Mouse (Mus musculus) kidney, postnatal 14 days (tissue): Measurements from ENCODE around the gene Armh3.

Source experiments
- DNase-seq: peaks from one replicate; pipeline ENCODE4 v3.0.0; 2022; ENCODE audit warnings: mixed read lengths

Gene Armh3

DNA sequence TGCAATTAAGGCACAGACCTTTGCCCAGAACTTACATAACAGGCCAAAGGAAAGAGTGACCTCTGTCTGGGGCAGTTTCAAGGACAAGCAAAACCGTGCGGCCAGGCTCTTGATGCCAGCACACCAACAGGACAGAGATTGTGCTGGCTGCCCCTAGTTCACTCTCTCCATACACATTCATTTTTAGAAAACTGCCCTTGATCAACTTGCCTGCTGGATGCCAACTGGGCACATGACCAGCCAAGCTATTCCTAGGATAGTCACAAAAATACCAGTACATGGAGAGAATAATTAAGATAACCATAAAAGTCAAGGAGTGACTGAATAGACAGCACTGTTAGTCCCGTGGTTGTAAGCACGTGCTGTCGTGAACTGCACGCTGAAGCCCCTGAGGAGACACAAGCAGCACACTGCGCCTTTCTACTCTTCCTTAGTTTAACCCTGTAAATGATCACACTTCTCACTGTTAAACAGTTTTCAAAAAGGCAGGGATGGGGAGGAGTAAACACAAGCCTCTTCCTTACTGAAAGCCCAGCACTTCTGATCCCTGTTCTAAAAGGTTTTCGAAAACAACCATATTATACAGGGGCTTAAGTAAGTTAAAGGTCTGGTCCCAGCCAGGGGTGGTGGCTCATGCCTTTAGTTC lies 95.8 kb downstream of the Armh3 start:
- peak; percentile 38 for DNase-seq

DNA sequence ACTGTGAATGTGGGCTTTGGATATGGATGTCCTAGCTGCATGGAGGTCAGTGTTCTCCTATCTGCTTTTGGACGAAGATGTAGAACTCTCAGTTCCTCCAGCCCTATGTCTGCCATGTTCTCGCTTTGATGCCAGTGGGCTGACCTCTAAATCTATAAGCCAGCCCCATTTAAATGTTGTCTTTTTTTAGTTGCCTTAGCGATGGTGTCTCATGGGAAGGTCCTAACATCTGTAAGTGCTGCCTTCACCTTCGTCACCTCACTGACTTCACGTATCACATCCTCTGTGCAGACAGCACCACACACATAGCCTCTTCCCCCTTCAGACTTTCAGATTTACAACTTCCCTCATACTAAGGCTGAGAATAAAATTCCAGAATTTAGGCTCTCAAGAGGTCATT lies 97.5 kb downstream of the Armh3 start:
- no peak for DNase-seq

DNA sequence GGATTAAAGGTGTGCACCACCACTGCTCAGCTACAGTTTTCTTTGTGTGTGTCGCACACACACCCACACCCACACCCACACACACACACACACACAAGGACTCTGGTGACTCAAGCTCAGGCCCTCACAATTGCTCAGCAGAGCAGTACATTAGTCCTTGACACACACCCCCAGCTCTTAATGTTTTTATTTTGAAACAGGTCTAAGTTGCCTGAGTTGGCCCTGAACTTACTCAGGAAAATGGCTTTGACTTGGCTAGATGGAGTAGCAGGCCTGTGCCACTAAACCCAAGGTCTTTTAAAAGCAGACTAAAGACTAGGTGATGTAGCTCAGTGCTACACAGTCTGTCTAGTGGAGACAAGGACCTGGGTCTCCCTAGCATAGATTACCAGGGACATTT lies 102.6 kb downstream of the Armh3 start:
- no peak for DNase-seq

DNA sequence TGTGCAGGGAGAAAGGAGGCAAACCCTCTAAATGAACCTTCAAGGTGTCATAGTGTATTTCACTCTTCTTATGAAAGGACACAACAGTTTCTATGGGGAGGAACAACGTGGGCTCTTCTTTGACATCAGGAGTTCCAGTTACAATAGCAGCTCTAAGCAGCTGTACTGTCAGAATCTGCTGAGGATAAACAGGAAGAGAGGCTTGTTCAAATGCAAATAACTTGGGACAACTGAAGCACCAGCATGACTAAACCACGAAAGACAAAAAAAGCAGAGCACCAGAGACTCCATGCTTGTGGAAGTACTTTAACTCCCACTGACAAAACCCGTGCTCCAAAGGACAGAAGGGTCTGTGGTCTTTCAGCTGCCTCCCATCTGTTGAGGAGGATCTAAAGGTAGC lies 116.2 kb downstream of the Armh3 start:
- no peak for DNase-seq

DNA sequence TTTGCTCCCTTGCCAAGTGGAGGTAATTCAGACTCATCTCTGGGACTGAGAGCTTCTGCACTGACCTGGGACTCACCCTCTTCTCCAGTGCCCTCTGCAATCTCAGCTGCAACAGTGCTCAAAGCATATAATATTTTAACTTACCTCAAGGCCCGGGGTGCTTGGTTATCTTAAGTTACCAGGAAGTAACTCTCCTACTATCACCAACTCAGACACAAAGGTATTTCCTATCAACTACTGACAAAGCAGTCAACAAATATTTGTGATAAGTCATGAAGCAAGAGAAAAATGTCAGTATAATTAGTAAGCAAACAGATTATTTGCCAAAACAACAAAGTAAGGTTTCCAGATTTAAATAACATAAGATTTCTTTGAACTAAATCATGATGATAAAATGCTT lies 125.0 kb downstream of the Armh3 start:
- no peak for DNase-seq

DNA sequence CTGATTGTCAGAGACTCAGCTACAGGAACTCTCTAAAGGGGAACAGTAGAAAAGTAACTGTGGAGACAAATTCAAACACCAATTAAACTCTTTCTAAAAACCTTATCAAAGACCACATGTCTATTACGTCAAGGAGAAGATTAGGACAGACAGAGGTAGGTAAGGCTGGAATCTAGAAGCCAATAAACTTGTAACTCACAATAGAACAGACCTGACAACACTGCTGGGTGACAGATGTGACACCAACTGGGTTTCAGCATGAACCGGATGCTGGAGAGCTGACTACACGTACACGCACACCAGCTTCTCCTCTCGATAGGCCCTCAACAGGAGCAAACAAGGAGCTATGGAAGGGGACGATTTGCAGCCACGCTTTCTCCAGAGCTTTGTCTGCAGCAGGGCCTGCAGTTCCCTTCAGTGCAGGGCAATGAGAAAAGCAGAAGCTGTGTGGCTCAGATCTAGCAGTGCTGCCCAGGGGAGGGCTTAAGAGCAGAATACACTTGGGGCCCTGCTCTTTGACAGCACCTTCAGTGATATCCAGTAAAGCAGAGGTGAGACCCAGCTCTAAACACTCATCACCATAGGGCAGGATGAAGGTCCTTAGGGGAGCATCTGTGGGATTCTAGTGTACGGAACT lies 142.9 kb downstream of the Armh3 start:
- no peak for DNase-seq

DNA sequence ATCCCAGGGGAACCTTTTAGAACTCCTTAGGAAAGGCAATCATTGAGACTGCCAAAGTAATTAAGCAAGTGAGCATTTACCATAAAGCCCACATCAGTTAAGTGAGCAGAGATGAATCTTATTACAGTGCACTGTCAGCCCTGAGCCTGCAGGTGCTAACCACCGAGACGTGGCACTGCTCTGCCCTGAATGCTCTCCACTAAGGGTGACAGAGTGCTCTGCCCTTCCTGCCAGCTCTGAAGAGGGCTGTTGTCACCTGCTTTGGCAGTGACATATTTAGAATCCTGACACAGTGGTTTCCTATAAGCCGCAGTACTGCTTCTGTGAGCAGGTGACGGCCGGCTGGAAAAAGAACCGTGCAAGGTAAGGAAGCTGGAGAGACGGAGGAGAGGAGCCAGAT lies 143.8 kb downstream of the Armh3 start:
- DNase-seq, result no peak

DNA sequence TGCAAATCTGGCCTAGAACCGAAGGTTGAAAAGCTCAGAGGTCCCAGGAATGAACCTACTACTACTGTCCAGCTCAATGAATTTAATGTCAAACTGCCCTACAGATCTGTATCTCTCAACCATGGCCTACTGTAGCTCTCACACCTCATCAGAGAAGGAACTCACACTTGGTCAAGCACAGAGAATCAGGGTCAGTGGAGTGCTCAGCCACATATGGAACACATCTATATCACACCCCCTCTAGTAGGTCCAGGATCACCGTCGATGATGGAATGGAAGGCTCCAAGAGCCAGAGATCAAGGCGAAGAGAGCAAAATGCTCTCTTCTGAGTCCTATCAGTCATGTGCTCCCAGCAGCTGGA lies 150.6 kb downstream of the Armh3 start:
- DNase-seq, result no peak

DNA sequence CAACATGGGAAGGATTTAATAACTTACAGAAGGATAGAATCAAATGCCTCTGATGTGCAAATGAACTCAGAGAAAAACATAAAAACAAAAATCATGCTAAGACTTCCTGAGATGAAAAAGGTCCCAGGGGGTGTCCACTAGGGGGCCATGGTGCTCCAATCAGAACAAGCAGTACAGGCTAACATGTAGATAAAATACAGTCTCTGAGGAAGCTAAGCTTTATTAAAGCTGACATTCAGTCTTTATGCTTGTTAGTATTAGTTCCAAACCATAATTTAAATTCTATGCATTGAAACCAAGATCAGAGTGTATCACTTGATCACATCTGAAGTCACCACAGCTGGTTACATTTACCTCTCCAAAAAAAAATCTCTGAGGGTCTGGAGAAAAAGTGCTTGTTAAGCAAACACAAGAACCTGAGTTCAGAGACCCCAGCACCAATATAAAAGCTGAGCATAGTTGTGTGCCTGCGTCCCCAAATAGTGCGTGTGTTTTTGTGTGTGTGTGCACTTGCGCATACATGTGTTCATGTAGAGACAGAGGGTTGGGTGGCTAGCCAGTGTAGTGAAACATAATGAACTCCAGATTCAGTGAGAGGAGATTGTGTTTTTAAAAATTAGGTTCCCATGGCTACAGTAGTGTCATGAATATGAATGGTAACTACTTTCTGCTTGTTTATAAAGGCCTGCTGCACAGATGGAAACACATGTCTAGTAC lies 151.1 kb downstream of the Armh3 start:
- no peak for DNase-seq

DNA sequence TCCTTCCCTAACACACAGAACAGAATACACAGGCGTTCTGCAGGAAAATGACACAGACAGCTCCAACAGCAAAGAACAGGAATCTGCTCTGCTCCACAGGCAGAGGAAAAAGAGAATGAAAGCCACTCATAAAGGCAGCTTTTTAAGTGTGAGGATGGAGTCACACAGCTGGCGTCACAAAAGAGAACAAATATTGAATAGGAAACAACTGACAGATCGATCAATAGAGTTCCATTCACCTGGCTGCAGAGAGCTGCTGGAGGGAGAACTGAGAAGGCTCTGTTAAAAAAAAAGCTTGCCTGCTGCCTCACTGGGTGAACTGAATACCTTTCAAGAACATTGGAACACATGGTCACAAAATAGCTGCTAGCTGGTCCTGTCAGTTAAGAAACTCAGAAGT lies 154.1 kb downstream of the Armh3 start:
- no peak for DNase-seq

DNA sequence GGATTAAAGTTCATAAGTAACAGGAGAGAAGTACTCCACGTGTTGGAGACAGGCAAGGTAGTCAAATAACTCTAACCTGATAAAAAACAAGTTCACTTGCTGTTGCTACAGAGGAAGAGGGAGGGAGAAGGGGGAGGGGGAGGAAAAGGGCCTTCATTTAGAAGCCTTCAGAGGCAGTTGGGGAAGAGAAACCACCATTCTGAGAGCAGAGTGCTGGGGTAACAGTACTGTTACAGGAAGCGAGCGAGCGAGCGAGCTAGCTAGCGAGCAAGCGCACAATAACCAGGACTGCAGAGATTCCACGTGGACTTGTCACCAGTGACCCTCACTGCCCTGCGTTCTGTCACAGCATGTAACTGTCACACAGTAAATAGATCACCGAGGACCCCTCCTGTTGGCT lies 154.9 kb downstream of the Armh3 start:
- no peak for DNase-seq

DNA sequence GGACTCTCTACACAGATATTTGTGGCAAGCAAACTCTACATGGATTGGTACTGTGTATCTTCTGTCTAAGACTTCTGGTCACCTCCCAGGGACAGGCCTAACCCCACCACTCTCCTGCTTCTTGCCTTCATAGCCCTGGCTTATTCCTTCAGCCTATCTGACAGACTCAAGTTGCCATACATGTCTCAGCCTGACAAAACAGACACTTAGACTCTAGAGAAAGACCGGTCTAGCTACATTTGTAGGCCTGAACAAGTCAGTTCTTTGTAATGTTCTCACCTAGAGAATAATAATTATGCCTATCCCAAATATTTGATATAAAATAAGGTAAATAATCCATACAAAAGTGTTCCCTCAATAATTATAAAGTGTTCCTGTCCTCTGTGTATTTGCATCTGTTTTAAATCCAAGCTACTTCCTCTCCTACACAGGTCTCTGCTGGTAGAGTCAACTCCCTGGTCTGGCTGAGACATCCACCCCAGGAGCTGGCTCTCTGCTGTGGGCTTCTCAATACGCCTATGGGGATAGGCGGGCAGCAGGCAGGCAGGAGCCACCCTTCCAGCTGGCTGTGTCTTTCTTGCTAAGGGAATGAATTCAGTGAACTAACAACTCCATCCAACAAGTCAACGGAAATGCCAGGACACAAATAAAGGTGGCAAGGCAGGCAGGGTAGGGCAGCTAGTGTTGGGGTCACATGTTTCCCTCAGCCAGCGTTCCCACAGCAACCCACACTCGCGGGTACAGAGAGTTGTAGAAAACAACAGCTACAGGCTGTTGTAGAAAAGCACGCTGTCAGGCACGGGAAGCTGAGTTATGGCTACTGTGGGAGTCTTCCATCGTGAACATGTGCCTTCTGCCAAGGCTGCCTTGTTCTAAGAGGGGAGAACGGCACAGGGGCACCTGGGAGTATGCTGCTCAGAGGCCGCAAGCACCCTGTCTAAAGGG lies 161.0 kb downstream of the Armh3 start:
- DNase-seq, result no peak

DNA sequence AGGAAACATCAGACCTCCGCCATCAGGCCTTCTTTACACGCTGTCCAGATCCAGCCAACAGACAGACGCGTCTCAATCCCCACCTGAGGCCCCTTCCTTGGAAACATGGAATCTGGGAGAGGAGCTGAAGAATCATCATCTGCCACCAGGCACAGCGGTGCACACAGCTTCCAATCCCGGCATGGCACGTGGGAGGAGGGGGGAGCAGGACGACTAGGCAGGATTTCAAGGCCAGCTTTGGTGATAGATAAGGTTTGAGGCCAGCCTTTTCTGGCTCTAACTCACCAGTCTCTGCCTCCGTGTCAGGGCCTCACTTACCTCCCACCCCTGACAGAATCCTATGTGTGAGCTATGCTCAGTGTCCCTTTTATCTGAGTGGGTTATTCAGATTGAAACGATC lies 162.8 kb downstream of the Armh3 start:
- DNase-seq, result no peak

DNA sequence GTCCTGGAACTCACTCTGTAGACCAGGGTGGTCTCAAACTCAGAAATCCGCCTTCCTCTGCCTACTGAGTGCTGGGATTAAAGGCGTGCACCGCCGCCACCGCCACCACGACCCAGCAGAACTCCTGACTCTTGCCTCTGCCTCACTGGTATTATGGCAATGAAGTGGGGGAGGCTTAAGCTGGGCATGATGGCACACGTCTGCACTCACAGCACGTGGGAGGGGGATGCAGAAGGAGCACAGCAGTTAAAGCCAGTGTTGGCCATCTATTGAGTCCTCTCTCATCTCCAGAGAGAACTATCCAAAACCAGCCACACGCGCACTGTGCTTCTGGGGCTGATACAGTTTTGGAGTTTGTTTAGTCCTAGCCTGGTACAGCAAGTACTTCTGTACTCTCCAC lies 164.6 kb downstream of the Armh3 start:
- no peak for DNase-seq

DNA sequence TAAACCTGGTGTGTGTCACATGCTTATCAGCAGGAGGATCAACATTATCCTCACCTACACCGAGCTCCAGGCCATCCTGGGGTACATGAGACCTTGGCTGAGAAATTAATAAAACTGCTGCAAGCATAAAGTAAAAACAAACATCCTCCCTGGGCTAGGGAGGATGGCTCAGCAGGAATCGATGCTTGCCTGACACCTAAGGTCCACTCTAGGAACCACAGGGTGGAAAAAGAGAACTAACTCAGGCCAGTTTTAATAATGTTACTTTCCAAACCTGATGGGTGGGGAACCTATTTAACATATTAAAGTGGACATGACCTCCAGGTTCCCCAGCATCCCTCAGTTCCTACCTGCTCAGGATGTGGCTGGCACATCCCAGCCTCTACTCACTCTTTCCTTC lies 167.6 kb downstream of the Armh3 start:
- DNase-seq, result no peak

DNA sequence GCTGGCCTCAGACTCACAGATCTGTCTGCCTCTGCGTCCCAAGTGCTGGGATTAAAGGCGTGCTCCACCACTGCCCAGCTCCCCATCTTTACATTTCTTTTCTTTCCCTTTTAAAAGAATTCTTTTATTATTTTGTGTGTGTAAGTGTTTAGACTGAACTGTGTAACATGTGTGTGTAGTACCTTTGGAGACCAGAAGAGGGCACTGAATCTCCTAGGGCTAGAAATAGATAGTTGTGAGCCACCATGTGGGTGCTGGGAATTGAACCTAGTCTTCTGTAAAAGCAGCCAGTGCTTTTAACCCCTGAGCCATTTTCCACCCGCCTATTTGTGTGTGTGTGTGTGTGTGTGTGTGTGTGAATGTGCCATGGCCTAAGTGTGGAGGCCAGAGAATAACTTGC lies 170.6 kb downstream of the Armh3 start:
- DNase-seq, result no peak

DNA sequence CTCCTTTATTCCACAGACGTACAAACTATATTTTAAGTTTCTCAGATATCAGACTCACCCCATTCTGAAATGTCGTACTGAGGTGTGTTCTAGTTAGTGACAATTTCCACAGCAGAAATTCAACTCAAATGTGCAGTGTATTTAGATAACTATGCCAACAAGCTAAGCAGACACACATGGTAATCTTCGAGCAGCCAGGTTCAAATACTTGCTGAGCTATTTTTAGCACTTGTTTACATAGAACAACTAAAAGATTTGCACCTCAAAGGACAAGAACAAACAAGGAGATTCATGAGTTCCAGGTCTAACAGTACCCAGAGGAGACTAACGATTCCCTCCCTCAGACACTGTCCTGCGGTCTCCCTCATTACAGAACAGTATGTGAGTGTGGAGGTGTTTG lies 171.2 kb downstream of the Armh3 start:
- no peak for DNase-seq

DNA sequence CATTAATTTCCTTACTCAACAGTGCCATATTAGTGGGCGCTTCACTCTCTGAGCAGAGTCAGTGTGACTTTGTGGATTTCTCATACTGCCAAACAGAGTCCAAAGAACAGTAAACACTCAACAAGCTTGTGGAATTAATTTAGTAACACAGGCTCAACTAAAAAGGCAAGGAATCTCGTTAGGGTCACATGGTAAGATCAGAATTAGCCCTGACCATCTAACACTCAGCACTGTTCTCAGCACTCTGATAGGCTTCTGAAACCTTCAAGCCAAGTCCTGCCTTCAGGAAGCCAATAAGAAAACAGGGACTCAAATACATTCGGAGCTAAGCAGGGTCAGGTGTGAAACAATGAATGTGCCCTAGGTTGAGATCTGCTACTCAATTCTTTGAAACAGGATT lies 172.1 kb downstream of the Armh3 start:
- no peak for DNase-seq

DNA sequence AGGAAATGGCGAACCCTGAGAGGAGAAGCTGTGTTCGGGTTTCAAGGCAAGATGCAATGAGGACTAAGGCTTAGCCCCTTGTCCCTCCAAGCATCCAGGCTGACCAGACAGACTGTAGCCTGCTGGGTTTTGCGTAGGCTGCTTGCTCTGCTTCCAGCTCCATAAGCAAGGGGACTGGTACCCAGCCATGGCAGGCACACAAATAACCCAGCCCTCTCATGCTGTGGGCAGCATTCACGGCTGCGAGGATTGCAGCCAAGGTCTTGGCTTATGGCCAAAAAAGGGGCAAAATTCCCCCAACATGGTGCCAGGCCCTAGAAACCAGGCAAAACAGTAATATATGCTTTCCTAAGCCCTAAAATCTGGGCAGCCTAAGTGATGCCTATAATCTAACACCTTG lies 176.5 kb downstream of the Armh3 start:
- DNase-seq, result no peak

DNA sequence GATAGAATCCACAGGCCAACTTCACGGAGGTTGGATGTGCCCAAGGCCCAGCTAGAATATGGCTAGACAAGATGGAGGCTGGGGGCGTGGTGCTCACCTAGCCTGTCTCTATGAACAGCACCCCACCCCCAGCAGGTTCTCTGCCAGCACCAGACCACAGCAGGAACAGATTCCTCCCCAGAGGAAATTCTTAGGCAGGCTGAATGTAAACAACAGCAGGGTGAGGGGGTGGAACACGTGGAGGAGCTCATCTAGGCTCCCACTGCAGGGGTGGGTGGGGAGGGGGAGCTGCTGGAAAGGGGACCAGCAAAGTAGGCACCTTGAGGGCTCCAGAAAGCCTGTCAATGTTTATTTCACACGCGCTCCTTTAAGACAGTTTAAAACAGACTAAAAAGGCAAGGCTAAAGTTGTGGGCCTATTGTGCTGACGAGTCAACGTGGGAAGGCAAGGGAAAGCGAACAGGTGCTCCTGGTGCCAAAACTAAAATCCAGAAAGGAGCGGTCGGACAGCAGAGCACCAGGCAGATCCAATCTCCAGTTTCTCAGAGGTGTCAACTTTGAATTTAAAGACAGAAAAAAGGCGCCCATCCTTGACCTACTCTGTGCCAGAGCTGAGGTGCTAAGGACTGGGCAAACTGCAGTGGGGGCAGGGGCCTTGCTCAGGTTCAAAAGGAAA lies 180.3 kb downstream of the Armh3 start:
- DNase-seq, result no peak

DNA sequence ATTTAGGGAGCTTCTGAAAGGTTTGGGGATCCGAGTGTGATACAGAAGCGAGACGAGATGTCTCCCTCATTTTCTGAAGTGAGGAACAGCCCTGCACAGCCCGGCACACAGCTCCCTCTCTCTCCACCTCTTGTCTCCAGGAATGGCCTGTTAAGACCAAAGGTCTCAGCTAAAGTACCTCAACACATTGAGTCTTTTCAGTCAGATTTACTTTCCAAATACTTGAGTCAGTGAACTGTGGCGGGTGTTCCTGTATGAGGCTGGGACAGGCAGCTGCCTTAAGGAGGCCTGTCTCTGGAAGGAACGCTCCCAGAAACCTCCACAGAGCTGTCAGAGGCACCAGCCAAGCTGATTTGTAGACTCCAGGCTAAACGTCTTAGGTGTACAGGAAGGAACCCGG lies 181.6 kb downstream of the Armh3 start:
- peak; percentile 73 for DNase-seq

DNA sequence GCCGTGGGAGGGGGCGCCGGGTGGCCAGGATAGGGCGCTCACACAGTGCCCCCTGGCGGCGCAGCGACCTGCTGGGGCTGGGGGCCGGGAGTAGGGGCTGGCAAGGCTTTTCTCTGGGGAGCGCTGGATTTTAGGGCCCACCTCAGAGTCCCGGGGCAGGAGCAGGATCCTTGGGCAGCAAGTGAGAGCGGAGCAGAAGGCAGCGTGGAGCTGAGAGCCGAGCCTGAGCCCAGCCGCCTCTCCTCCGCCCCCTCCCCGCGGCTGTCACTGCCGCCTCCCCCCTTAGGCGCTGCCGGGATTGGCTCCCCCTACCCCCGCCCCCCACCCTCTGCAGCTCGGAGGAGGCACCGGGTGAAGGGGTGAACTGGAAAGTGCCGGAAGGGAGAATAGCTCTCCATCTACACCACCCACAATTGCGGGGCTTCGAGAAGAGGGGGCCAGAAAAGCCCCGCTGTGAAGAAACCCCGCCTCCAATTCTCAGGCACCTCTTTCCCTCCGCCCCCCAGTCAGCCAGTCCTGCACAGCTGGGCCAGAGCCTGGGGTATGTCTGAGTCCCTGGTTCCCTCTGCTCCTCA lies 182.4 kb downstream of the Armh3 start, which contains the start of gene Kcnip2:
Gene Kcnip2, minus strand, starts transcription at position 231 of the 575 bp plus-strand sequence.
- peak; percentile 65 for DNase-seq
